Mouse (Mus musculus): ENCODE data around the gene Gm36210.

Gm36210 gene

DNA sequence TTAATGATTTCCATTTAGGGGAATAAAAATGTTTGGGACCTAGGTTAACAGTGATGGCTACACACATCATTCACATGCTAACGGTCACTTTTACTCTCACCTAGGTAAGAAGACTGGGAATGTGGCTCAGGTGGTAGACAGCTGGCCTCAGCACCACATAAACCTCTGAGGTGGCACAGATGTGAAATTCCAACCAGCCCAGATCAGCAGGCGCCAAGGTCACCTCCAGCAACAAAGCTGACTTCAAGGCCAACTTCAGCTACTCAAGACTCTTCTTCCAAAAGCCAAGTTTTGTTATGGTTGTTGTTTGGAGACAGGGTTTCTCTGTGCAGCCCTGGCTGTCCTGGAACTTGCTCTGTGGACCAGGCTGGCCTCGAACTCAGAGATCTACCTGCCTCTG is 52.7 kb downstream of the Gm36210 start:
- POLR2A ChIA-PET = interaction anchor here in 1 of 4 experiments (1.3 to 4.5 kb wide), 2 partner anchors 23 to 42 kb away, joined by 3 to 36 read pairs; partner anchors contain the start of genes Isoc2a and Ube2s
- CTCF ChIA-PET = interaction anchor here in 2 of 4 experiments (0.7 to 1.0 kb wide), 2 partner anchors 47 to 87 kb away, joined by 3 to 4 read pairs; no protein-coding TSS in a partner anchor

- ChIA-PET CTCF (interaction anchor here in 2 of 4 experiments (0.6 kb wide), 2 partner anchors 83 to 222 kb away, joined by 3 to 5 read pairs; no protein-coding TSS in a partner anchor), POLR2A (interaction anchor here in 3 of 4 experiments (0.6 to 4.5 kb wide), 20 partner anchors 9 to 326 kb away, joined by 3 to 36 read pairs (median 4); partner anchors contain the start of genes Isoc2a (in 2 of the 3), Ube2s (in 2 of the 3), Hspbp1 (in 1 of the 3) and Rpl28 (in 1 of the 3))
Observed at GRCm38 (mm10) chr7:4851315-4851688, 55.0 kb downstream of the Gm36210 start.

GRCm38 (mm10) chr7:4850621-4851314 is 55.5 kb downstream of the Gm36210 start:
- ChIA-PET POLR2A (interaction anchor here in 3 of 4 experiments (0.6 to 4.5 kb wide), 17 partner anchors 9 to 325 kb away, joined by 3 to 36 read pairs (median 4); partner anchors contain the start of genes Isoc2a (in 2 of the 3), Ube2s (in 2 of the 3), Hspbp1 (in 1 of the 3) and Rpl28 (in 1 of the 3)), CTCF (interaction anchor here in 1 of 4 experiments (0.9 kb wide), 1 partner anchor 52 kb away, joined by 3 read pairs; no protein-coding TSS in a partner anchor)

DNA sequence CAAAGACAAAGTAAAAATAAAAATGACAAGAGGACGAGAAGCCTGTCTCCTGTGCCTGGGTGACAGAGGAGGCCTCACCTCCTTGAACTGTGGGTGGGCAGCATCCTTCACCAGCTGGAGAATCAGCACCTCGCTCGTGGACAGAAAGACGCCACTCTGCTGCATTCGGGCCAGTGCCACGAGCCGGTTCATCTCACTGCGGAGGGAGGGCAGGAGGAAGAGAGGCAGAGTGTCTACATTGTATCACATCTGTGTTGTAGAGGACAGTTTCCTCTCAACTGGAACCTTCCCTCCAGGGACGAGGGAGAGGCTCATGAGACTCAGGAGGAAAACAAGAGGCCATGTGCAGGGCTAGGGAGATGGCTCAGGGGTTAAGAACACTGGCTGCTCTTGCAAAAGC is 56.9 kb downstream of the Gm36210 start:
- CTCF ChIA-PET = no interaction called here
- POLR2A ChIA-PET = interaction anchor here in 1 of 4 experiments (1.2 to 1.7 kb wide), 2 partner anchors 37 to 57 kb away, joined by 5 to 11 read pairs; partner anchors contain the start of genes Rpl28 and Ube2s
